Mouse (Mus musculus) olfactory bulb, adult 2 months (tissue): Measurements from ENCODE around the gene Rccd1. TPM values are rescaled to one million over a fixed set of nuclear protein-coding genes. Genes with fewer than 3 reads are reported as not detected.

Experiments used
- H3K27ac ChIP-seq: fragments of 200-500 bp; 2 replicates; pipeline ENCODE4 v1.5.1; 2012; ENCODE audit warnings: low read depth, low read length; ENCODE audit not compliant: insufficient read depth
- H3K4me1 ChIP-seq: fragments of 200-500 bp; 2 replicates; pipeline ENCODE4 v1.6.1; 2012; ENCODE audit warnings: low read length; ENCODE audit not compliant: control insufficient read depth, insufficient read depth
- H3K4me3 ChIP-seq: fragments of 200-500 bp; 2 replicates; pipeline ENCODE4 v1.5.1; 2012; ENCODE audit warnings: mild to moderate bottlenecking, low read depth, low read length, moderate library complexity; ENCODE audit not compliant: insufficient read depth
- CTCF ChIP-seq: fragments of 200-500 bp; IDR thresholded peaks from 2 replicates; pipeline ENCODE4 v1.5.1; 2012; ENCODE audit warnings: low read depth, mild to moderate bottlenecking, low read length, moderate library complexity; ENCODE audit not compliant: insufficient read depth
- POLR2A ChIP-seq: fragments of 200-500 bp; IDR thresholded peaks from 2 replicates; pipeline ENCODE4 v1.6.1; 2012; ENCODE audit warnings: mild to moderate bottlenecking, low read depth, low read length, moderate library complexity; ENCODE audit not compliant: insufficient read depth
- WGBS: fragments of 180-500 bp; shearing (Covaris S2); methylation state at CpG from one replicate; pipeline ENCODE4 v1.1.7; 2018; 5-methylcytosine and 5-hydroxymethylcytosine counted together
- polyA plus RNA-seq: library from polyadenylated mRNA; stranded (reverse); fragments of >200 nt; gene quantifications from 2 replicates; pipeline ENCODE4 v1.2.4, GENCODE M21; 2012; ENCODE audit warnings: low replicate concordance; ENCODE audit not compliant: missing spikeins, insufficient read depth, insufficient read length

The Rccd1 gene
- polyA plus RNA-seq, 1 experiment, result not detected

DNA sequence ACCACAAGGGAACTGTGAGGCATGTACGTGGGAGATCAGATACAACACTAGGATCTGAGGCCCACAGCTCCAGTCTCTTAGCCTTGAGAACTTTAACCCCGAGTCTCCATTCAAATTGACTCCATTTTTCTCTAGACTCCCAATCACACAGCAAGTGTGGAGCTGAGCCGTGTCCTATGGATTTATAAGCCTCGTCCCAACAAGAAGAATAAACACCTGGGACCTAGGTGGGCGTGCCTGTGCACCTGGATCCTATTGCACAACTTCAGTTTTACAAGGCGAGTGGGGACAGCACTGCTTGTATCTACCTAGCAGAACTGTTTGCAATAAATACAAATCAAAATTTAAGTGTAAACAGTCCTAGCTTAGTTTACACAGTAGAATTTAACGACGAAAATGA lies 918 bp downstream of the Rccd1 start:
- TF ChIP-seq CTCF (no peak), POLR2A (no peak)
- 20% methylated on average over 8 of the region's 8 CpGs for WGBS
- H3K4me3 ChIP-seq, result peak overlapping the region; percentile 73
- peaks cover 17% of the 10 kb centered on the region for H3K4me1 ChIP-seq
- no peak overlapping the region for H3K27ac ChIP-seq

DNA sequence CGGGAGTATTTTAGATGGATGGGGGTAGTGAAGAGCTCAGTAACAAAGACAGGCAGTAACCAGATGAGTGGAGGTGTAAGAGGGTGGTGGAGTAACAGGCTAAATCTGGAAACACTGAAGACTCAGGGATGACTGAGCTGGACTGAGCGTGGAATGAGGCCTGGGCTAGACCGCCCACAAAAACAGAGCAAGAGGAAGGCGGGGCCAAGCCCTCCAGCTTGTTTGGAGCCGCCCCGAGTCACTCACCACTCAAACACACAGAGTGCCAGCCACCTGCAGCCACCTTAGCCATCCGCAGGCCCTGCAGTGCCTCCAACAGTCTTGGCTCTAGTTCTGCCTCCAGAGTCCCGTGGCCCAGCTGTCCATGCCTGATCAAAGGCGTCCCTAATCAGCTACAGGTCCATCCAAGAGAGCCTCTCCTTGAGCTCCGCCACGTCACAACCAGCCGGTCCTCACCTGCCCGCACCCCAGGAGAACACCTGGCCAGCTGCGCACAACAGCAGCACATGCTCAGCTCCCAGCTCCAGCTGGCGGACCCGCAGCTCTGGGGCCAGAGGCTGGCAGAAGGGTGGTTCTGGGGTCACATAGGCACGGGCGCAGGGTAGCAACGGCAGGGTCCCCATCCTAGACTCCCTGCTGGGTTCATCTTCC lies 4.3 kb downstream of the Rccd1 start:
- TF ChIP-seq CTCF (no peak), POLR2A (no peak)
- 84% methylated on average over 19 of the region's 19 CpGs for WGBS
- Histone ChIP-seq H3K4me1 (peaks cover 7% of the 10 kb centered on the region), H3K4me3 (no peak overlapping the region), H3K27ac (no peak overlapping the region)

DNA sequence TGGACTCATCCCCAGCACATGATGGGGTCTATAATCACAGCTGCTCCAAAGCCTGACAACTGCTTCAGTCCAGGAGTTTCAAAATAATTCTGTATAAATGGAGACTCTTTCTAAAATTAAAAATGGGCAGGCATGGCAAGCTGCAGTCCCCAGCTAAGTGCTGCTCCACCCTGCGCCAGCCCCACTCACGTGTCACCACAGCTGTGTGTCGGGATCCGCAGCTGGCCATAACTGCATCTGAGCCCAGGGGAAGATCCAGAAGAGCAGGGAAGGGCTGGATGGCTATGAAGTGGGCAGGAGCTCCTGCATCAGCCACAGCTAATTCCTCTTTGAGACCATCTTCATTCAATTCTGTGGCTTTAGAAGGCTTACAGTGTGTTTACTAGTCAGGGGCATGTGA lies 5.6 kb downstream of the Rccd1 start:
- H3K27ac ChIP-seq, result no peak overlapping the region
- TF ChIP-seq CTCF (no peak), POLR2A (no peak)
- H3K4me3 ChIP-seq, result no peak overlapping the region
- H3K4me1 ChIP-seq, result peaks cover 7% of the 10 kb centered on the region
- 71% methylated on average over 4 of the region's 4 CpGs for WGBS

- whole genome bisulfite sequencing, result 86% methylated on average over 1 of the region's 1 CpGs
- H3K4me3 ChIP-seq, result no peak overlapping the region
- TF ChIP-seq CTCF (no peak), POLR2A (no peak)
- peaks cover 7% of the 10 kb centered on the region for H3K4me1 ChIP-seq
- no peak overlapping the region for H3K27ac ChIP-seq
Observed at GRCm38 (mm10) chr7:80317439-80318115, 6.7 kb downstream of the Rccd1 start.

GRCm38 (mm10) chr7:80315733-80316132 lies 8.5 kb downstream of the Rccd1 start:
- Histone ChIP-seq H3K4me1 (peaks cover 7% of the 10 kb centered on the region), H3K4me3 (no peak overlapping the region), H3K27ac (no peak overlapping the region)
- no peak for TF ChIP-seq POLR2A
- 79% methylated on average over 2 of the region's 2 CpGs for WGBS

DNA sequence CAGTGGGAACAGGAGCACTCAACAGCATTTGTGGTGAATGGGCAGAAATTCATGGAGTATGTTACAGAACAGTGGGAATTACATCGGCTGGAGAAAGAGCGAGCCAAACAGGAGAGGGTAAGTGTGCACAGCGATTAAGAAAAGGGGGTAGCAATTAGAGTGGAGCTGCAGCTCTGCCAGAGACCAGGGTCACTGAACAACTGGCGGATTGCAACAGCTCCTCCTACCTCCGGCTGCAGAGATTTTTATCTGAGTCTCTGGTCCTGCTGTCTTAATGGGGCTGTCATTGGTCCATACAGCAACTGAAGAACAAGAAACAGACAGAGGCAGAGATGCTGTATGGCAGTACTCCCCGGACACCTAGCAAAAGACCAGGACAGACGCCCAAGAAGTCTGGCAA lies 13.5 kb downstream of the Rccd1 start:
- 38% methylated on average over 7 of the region's 7 CpGs for WGBS
- no peaks in the 10 kb centered on the region for H3K4me1 ChIP-seq
- H3K4me3 ChIP-seq, result no peak overlapping the region
- TF ChIP-seq POLR2A, result no peak
- TF ChIP-seq CTCF, result no peak
- no peak overlapping the region for H3K27ac ChIP-seq

- 77% methylated on average over 3 of the region's 3 CpGs for WGBS
Observed at GRCm38 (mm10) chr7:80307766-80308165, 16.5 kb downstream of the Rccd1 start.

DNA sequence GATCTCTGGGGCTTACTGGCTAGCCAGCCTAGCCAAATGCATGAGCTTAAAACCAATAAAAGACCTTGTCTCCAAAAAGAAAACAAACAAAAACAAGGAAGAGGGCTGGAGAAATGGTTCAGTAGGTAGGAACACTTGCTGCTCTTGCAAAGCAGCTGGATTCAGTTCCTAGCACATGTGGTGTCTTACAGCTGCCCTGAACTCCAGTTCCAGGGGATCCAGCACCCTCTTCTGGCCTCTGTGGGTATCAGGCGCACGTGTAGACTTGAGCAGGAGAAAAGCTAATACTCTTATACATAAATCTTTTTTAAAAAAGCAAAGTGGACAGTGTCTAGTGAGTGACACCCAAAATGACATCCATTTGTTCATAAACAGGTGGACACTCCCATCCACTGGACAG lies 22.7 kb downstream of the Rccd1 start:
- Histone ChIP-seq H3K4me1 (0 out of 2 replicates have a peak, but pooled peaks cover 3% of the 10 kb centered on the region), H3K27ac (no peak overlapping the region), H3K4me3 (no peak overlapping the region)
- WGBS, result 91% methylated on average over 2 of the region's 2 CpGs
- TF ChIP-seq CTCF, result no peak
- TF ChIP-seq POLR2A, result no peak

More at GRCm38 (mm10) chr7:80307766-80308165, 16.5 kb downstream of the Rccd1 start:
- Histone ChIP-seq H3K4me3 (no peak overlapping the region), H3K4me1 (no peaks in the 10 kb centered on the region), H3K27ac (no peak overlapping the region)
- TF ChIP-seq POLR2A, result no peak
- TF ChIP-seq CTCF, result no peak

DNA sequence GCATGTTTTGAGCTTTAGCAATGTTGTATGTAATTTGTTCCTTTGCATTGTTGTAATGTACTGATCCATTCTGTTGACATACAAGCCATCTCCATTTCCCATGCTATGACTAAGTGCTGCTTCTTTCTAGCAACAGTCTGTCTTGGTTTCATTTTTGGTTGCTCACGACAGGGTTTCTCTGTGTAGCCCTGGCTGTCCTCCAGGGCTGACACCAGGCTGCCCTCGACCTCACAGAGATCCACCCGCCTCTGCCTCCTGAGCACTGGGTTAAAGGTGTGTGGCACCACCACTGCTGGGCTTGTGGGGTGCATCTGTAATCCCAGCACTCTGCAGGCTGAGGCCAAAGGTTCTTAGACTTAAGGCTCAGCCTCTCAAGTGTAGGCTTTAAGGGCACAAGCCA lies 24.7 kb downstream of the Rccd1 start:
- Histone ChIP-seq H3K4me1 (0 out of 2 replicates have a peak, but pooled peaks cover 5% of the 10 kb centered on the region), H3K4me3 (no peak overlapping the region), H3K27ac (no peak overlapping the region)
- WGBS, result 70% methylated on average over 3 of the region's 3 CpGs
- TF ChIP-seq POLR2A (no peak), CTCF (no peak)

DNA sequence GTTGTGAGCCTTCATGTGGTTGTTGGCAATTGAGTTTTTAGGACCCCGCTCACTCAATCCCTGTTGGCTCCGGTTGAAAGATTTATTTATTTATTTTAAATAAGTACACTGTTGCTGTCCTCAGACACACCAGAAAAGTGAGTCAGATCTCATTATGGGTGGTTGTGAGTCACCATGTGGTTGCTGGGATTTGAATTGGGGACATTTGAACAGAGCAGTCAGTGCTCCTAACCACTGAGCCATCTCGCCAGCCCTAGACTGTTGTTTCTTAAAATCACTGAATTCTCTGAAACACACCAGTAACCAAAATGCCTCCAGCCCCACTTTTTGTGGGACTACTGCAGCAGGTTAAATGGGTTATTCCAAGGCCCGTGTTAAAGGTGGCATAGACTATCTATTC lies 25.5 kb downstream of the Rccd1 start:
- Histone ChIP-seq H3K4me3 (no peak overlapping the region), H3K27ac (no peak overlapping the region), H3K4me1 (0 out of 2 replicates have a peak, but pooled peaks cover 8% of the 10 kb centered on the region)
- TF ChIP-seq CTCF (no peak), POLR2A (no peak)
- 65% methylated on average over 4 of the region's 4 CpGs for WGBS
